Mouse (Mus musculus): ENCODE results near the gene Guca1b. TPM values are rescaled to one million over a fixed set of nuclear protein-coding genes. Genes with fewer than 3 reads are reported as not detected.

Gene Guca1b
- polyA plus RNA-seq, 1 experiment from 2014 or later: 0.22 TPM

DNA sequence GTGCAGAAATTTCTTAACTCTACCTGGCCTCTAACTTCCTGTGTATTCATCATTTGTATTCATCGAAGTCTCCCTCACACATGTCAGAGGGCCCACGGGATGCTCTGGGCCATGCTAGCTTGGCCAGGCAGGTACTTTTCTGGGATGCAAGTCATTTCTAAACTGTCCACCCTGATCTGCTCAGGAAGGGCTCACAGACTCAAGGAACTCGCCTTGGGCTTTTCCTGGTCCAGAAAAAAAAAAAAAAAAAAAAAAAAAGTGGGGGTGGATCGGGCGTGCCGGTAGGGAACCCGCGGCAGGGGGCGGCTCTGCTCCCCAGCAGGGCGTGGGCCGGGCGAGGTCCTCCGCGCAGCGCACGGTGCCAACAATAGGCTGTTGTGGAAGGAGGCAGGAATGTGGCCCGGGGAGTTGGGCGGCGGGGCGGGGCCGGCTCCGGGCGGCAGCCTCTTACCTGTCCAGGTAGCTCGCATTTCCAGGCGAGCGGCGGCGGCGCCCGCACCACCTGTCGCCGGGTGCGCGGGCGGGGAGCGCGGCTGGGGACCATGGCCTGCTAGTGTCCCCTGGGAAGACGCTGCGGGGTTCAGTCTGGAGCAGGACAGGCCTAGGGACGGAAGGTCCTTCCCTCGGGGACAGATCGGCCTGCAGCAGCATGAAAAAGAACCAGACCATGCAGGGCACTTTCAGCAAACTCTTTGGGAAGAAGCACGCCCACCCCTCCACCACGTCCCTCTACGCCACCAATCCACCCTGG, 51.1 kb downstream of the Guca1b start, which contains the start of gene AI661453:
Gene AI661453, plus strand, starts transcription at position 460 of the 751 bp plus-strand sequence.
- H3K27me3 ChIP-seq (ENCODE audit: control insufficient read depth, insufficient read depth, low read length): no peaks in the 10 kb centered on the region
- H3K36me3 ChIP-seq (ENCODE audit: control insufficient read depth, insufficient read depth, low read length): no peaks in the 10 kb centered on the region
- peak; percentile 96 for DNase-seq (ENCODE audit: low spot score)
- peak; percentile 92 for ATAC-seq (ENCODE audit: low FRiP score, low TSS enrichment)
- peak within 1 kb of the TSS; percentile 78 for H3K9ac ChIP-seq (ENCODE audit: low read length)
- H3K9me3 ChIP-seq (ENCODE audit: control insufficient read depth, low read length): no peaks in the 10 kb centered on the region
- WGBS: 1% methylated on average over 45 of the region's 45 CpGs
- peak within 1 kb of the TSS; percentile 91 for H3K27ac ChIP-seq (replicated peaks)
- peak within 1 kb of the TSS; percentile 58 for H3K4me3 ChIP-seq (ENCODE audit: low read depth, low read length)
- no peaks in the 10 kb centered on the region for H3K4me1 ChIP-seq (replicated peaks; ENCODE audit: control insufficient read depth, insufficient read depth)
- peak within 1 kb of the TSS; percentile 61 for H3K4me2 ChIP-seq (replicated peaks; ENCODE audit: low read depth)
- no peak for TF ChIP-seq EP300 (optimal IDR thresholded peaks at IDR 0.05)
- TF ChIP-seq CTCF (IDR thresholded peaks at IDR 0.05; ENCODE audit: low read depth): peak; percentile 36

DNA sequence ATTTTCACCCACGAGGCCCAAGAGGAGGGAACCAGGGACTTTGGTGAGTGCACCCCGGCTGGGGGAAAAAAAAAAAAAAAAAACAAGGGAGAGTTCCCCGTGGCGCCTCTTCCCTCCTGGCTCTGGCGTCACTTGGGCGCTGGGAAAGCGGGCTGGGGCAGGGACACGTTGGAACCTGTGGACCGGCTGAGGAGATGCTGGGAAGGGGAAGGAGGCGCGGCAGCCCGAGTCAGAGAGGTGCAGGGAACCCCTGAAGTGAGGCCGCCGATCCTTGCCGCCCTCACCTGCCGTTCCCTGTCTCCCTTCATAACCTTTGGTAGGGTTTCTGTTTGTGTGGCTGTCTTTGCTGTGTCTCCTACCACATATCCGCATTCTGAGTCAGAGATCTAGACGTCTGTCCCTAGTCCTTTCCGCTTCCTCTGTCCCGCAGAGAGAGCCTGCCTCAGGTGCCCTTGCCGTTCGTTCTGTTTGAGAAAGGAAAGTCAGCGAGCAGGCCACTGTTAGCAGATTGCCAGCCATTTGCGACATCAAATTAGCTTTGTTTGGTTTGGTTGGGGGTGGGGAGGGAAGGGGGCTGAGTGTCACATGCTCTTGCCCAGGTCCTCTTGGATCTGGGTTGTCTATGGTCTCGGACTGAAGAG, 51.8 kb downstream of the Guca1b start, which contains the start of gene 1700001C19Rik:
Gene 1700001C19Rik, minus strand, starts transcription at position 470 of the 641 bp plus-strand sequence.
- H3K9me3 ChIP-seq (ENCODE audit: control insufficient read depth, low read length): no peaks in the 10 kb centered on the region
- TF ChIP-seq EP300 (optimal IDR thresholded peaks at IDR 0.05): no peak
- no peak for TF ChIP-seq CTCF (IDR thresholded peaks at IDR 0.05; ENCODE audit: low read depth)
- ATAC-seq (ENCODE audit: low FRiP score, low TSS enrichment): no peak
- DNase-seq (ENCODE audit: low spot score): peak; percentile 55
- peak within 1 kb of the TSS; percentile 91 for H3K27ac ChIP-seq (replicated peaks)
- peak within 1 kb of the TSS; percentile 58 for H3K4me3 ChIP-seq (ENCODE audit: low read depth, low read length)
- H3K36me3 ChIP-seq (ENCODE audit: control insufficient read depth, insufficient read depth, low read length): no peaks in the 10 kb centered on the region
- H3K4me1 ChIP-seq (replicated peaks; ENCODE audit: control insufficient read depth, insufficient read depth): no peaks in the 10 kb centered on the region
- H3K4me2 ChIP-seq (replicated peaks; ENCODE audit: low read depth): peak within 1 kb of the TSS; percentile 61
- peak within 1 kb of the TSS; percentile 78 for H3K9ac ChIP-seq (ENCODE audit: low read length)
- WGBS: 9% methylated on average over 25 of the region's 25 CpGs
- H3K27me3 ChIP-seq (ENCODE audit: control insufficient read depth, insufficient read depth, low read length): no peaks in the 10 kb centered on the region

DNA sequence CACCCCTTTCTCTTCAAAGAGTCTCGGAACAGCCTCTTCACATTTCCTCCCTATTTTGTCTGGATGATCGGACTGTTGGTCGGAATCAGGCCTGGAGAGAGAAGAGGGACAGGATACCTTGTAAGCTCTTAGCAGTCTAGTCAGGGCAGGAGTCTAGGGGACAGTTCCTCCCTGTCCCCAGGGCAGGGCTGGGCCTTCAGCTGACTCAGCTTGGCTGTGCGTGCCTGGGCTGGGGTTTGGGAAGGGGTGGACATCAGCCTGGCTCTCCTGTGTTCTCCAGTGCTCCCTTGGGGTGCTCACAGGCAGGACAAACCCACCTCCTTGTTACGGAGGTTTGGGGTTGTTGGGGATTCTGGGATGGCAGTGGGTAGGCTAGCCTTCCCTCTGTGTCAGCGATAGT, 53.4 kb downstream of the Guca1b start:
- no peaks in the 10 kb centered on the region for H3K27me3 ChIP-seq (ENCODE audit: control insufficient read depth, insufficient read depth, low read length)
- peak overlapping the region; percentile 91 for H3K27ac ChIP-seq (replicated peaks)
- H3K4me1 ChIP-seq (replicated peaks; ENCODE audit: control insufficient read depth, insufficient read depth): no peaks in the 10 kb centered on the region
- no peaks in the 10 kb centered on the region for H3K36me3 ChIP-seq (ENCODE audit: control insufficient read depth, insufficient read depth, low read length)
- peak overlapping the region; percentile 78 for H3K9ac ChIP-seq (ENCODE audit: low read length)
- no peak for DNase-seq (ENCODE audit: low spot score)
- H3K4me2 ChIP-seq (replicated peaks; ENCODE audit: low read depth): peak overlapping the region; percentile 61
- peak overlapping the region; percentile 58 for H3K4me3 ChIP-seq (ENCODE audit: low read depth, low read length)
- H3K9me3 ChIP-seq (ENCODE audit: control insufficient read depth, low read length): no peaks in the 10 kb centered on the region
- no peak for TF ChIP-seq CTCF (IDR thresholded peaks at IDR 0.05; ENCODE audit: low read depth)
- TF ChIP-seq EP300 (optimal IDR thresholded peaks at IDR 0.05): no peak
- WGBS: 46% methylated on average over 6 of the region's 6 CpGs
- no peak for ATAC-seq (ENCODE audit: low FRiP score, low TSS enrichment)

DNA sequence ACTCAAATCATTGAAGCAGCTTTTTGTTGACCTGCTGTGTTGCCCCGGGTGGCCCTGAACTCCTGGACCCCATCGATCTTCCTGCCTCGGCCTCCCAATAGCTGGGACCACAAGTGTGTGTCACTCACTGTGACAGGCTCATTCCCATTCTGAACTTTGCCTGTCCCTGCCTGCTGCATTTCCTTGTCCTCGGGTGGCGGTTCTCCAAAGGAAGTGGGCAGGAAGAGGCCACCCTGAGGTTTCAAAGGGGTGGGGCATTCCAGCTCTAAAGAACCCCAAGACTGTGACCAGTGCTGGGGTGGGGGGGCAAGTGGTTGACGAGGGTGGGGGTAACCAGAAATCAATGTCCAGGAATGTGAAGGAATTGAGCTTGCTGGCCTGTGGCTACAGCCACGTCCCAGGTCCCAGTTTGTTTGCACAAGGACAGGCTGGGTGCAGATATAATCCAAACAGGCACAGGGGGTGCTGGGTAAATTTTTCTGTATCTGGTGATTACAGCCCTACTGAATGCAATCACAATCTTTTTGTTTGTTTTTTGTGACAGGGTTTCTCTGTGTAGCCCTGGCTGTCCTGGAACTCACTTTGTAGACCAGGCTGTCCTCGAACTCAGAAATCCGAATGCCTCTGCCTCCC, 54.3 kb downstream of the Guca1b start:
- no peaks in the 10 kb centered on the region for H3K4me1 ChIP-seq (replicated peaks; ENCODE audit: control insufficient read depth, insufficient read depth)
- no peaks in the 10 kb centered on the region for H3K9me3 ChIP-seq (ENCODE audit: control insufficient read depth, low read length)
- no peaks in the 10 kb centered on the region for H3K36me3 ChIP-seq (ENCODE audit: control insufficient read depth, insufficient read depth, low read length)
- H3K27me3 ChIP-seq (ENCODE audit: control insufficient read depth, insufficient read depth, low read length): no peaks in the 10 kb centered on the region
- peak overlapping the region; percentile 91 for H3K27ac ChIP-seq (replicated peaks)
- peak overlapping the region; percentile 61 for H3K4me2 ChIP-seq (replicated peaks; ENCODE audit: low read depth)
- ATAC-seq (ENCODE audit: low FRiP score, low TSS enrichment): peak; percentile 61
- peak overlapping the region; percentile 58 for H3K4me3 ChIP-seq (ENCODE audit: low read depth, low read length)
- 33% methylated on average over 9 of the region's 9 CpGs for WGBS
- 0 out of 2 replicates have a peak overlapping the region, but pooled peaks have one; percentile 35 for H3K9ac ChIP-seq (ENCODE audit: low read length)
- DNase-seq (ENCODE audit: low spot score): peak; percentile 80
- no peak for TF ChIP-seq CTCF (IDR thresholded peaks at IDR 0.05; ENCODE audit: low read depth)

DNA sequence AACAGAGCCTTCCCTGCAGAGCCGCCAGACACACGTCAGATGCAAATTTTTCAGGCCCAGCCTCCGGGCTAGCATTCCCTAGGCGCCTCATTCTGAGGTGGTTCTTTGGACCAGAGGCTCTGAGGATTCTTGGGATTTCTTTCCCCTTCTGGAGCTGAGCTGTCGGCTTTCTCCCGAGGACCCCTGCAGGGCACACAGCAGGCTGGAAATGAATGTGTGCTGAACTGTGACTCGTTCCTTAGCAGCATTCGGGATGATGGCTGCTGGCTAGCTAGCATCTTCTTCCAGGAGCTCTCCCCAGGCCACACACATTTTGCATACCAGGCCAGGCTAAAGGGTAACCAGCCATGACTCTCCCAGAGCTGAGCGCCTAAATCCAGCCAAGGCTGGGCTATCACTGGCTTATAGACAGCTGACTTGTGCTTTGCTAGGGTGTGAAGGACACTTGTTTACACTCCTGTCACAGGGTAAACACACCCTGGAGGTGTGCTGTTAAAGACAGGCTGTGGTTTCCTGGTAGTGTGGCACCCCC, 55.2 kb downstream of the Guca1b start:
- Histone ChIP-seq H3K9me3 (ENCODE audit: control insufficient read depth, low read length) (no peaks in the 10 kb centered on the region), H3K4me1 (replicated peaks; ENCODE audit: control insufficient read depth, insufficient read depth) (no peaks in the 10 kb centered on the region), H3K27me3 (ENCODE audit: control insufficient read depth, insufficient read depth, low read length) (no peaks in the 10 kb centered on the region), H3K4me3 (ENCODE audit: low read depth, low read length) (no peak overlapping the region), H3K9ac (ENCODE audit: low read length) (peak overlapping the region; percentile 4; the same call in 1 of the 2 replicates), H3K27ac (replicated peaks) (peak overlapping the region; percentile 91), H3K4me2 (replicated peaks; ENCODE audit: low read depth) (peak overlapping the region; percentile 17; the same call in 1 of the 2 replicates), H3K36me3 (ENCODE audit: control insufficient read depth, insufficient read depth, low read length) (no peaks in the 10 kb centered on the region)
- TF ChIP-seq CTCF (IDR thresholded peaks at IDR 0.05; ENCODE audit: low read depth) (no peak), EP300 (optimal IDR thresholded peaks at IDR 0.05) (no peak)
- DNase-seq (ENCODE audit: low spot score) (peak; percentile 28), ATAC-seq (ENCODE audit: low FRiP score, low TSS enrichment) (0 out of 2 replicates have a peak, but pooled peaks have one; percentile 5)
- 23% methylated on average over 9 of the region's 9 CpGs for WGBS

Data from stomach, postnatal 0 days (tissue).